Mouse (Mus musculus) E14TG2a.4 (cell line): ENCODE results near the gene Mink1.

Experiments
- H3K27me3 ChIP-seq: 2 replicates; pipeline ENCODE4 v1.6.1; 2014; ENCODE audit warnings: low read length, control low read depth; ENCODE audit not compliant: insufficient read depth
- H3K36me3 ChIP-seq: 2 replicates; pipeline ENCODE4 v1.6.1; 2014; ENCODE audit warnings: low read length, control low read depth; ENCODE audit not compliant: insufficient read depth
- H3K4me1 ChIP-seq: replicated peaks from 2 replicates; pipeline ENCODE4 v1.6.1; 2014; ENCODE audit warnings: low read depth, low read length, control low read depth
- H3K4me3 ChIP-seq: replicated peaks from 2 replicates; pipeline ENCODE4 v1.5.1; 2014; ENCODE audit warnings: mild to moderate bottlenecking, low read length
- H3K9me3 ChIP-seq: 2 replicates; pipeline ENCODE4 v1.6.1; 2014; ENCODE audit warnings: low read length, control low read depth
- CTCF ChIP-seq: conservative IDR thresholded peaks from 2 replicates; pipeline ENCODE4 v1.5.1; 2014; ENCODE audit warnings: low read length
- NANOG ChIP-seq: IDR thresholded peaks from 2 replicates; pipeline ENCODE4 v1.6.1; 2014; ENCODE audit warnings: borderline replicate concordance, low read length, mixed read lengths
- POU5F1 ChIP-seq: IDR thresholded peaks from 2 replicates; pipeline ENCODE4 v1.6.1; 2014; ENCODE audit warnings: low read length, borderline replicate concordance

Mink1 gene

GRCm38 (mm10) chr11:70653345-70654197 is 90.9 kb downstream of the Mink1 start:
- Histone ChIP-seq H3K9me3 (peaks cover 50% of the 10 kb centered on the region), H3K4me1 (peaks cover 70% of the 10 kb centered on the region), H3K4me3 (peak overlapping the region; percentile 99), H3K27me3 (peaks cover 5% of the 10 kb centered on the region; the same call in 1 of the 2 replicates), H3K36me3 (peaks cover 52% of the 10 kb centered on the region)
- TF ChIP-seq POU5F1 = no peak
- no peak for TF ChIP-seq CTCF
- TF ChIP-seq NANOG = no peak

DNA sequence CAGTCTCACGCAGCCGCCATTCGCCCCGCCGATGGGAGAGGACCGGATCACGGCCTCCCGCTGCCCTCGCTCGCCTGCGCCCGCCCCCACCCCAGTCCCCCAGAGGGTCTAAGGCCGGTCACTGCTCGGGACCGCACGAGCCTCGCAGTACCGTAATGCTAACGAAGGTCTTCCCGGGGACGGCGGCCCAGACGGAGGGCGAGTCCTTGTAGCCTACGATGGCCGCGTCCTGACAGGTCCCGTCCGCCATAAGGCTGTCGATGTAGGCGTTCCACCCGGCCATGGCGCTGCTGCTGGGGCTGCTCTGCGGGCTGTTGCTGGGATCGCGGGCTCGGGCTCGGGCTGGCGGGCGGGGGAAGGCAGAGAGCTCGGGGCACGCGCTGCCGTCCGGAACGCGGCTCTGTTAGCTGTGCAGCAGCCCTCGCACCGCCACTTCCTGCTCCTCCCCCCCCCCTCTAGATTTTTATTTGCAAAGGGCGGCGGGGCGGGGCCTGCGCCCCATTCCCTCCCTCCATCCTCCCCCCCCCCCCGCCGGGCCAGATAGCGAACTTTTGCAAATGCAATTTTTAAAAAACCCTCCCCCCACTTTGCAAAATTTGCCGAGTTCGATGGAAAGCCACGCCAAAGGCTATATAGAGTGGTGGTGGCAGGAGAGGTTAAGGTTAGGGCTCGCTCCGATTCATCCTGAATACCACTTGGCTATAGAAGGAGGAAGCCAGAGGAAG is 91.7 kb downstream of the Mink1 start, which contains the start of gene Pfn1:
Gene Pfn1 (minus strand): TSS at position 447 of the 725 bp plus-strand sequence.
- TF ChIP-seq CTCF (no peak), NANOG (no peak), POU5F1 (no peak)
- H3K9me3 ChIP-seq = peaks cover 44% of the 10 kb centered on the region
- H3K4me3 ChIP-seq = peak within 1 kb of the TSS; percentile 99
- H3K27me3 ChIP-seq = peaks cover 5% of the 10 kb centered on the region; the same call in 1 of the 2 replicates
- peaks cover 44% of the 10 kb centered on the region for H3K36me3 ChIP-seq
- H3K4me1 ChIP-seq = peaks cover 70% of the 10 kb centered on the region

GRCm38 (mm10) chr11:70654923-70655570 is 92.4 kb downstream of the Mink1 start:
- H3K9me3 ChIP-seq = peaks cover 37% of the 10 kb centered on the region
- H3K4me3 ChIP-seq = peak overlapping the region; percentile 99
- peaks cover 70% of the 10 kb centered on the region for H3K4me1 ChIP-seq
- peaks cover 5% of the 10 kb centered on the region; the same call in 1 of the 2 replicates for H3K27me3 ChIP-seq
- TF ChIP-seq NANOG = no peak
- TF ChIP-seq POU5F1 = no peak
- TF ChIP-seq CTCF = no peak
- peaks cover 37% of the 10 kb centered on the region for H3K36me3 ChIP-seq

DNA sequence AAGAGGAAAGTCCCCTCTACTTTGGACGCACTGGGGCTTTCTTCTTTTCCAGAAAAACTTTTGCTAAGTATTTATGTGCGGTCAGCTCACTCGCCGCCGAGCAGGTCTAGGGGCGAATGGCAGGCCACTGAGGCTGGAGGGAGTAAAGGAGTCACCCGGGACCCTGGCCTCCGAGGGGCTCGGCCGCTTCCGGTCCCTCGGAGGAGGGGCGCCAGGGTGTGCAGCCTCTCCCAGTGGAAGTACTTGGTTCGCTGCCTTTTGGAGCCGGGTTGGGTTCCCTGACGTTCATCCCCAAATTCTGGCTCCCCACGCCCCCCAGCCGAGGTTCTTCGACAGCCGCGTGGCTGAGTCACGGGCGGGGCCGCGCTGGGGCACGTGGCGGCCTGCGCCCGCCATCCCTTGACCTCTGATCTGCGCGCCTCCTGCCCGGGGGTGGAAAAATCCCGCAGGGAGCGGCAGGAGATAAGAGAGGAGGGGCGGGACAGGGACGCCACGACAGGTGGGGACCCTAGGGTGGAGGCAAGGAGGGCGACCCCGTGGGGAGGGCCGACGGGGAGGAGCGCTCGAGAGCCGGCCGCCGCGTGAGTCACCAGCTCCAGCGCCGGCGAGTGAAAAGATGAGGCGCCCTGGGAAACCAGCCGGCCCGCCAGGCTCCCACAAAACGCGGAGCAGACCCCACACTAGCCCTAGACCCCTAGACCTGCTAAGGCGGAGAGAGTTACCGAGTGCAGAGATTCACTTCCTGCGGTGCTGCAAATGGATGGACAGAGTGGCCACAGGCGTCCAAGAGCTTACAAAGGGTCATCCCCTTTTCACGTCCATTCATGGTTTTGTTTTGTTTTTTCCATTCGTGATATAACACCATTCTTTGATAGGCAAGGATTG is 93.1 kb downstream of the Mink1 start:
- peaks cover 70% of the 10 kb centered on the region for H3K4me1 ChIP-seq
- TF ChIP-seq CTCF (no peak), POU5F1 (no peak), NANOG (no peak)
- H3K9me3 ChIP-seq = peaks cover 30% of the 10 kb centered on the region
- peaks cover 5% of the 10 kb centered on the region; the same call in 1 of the 2 replicates for H3K27me3 ChIP-seq
- H3K36me3 ChIP-seq = peaks cover 34% of the 10 kb centered on the region
- peak overlapping the region; percentile 99 for H3K4me3 ChIP-seq

GRCm38 (mm10) chr11:70656456-70656927 is 93.8 kb downstream of the Mink1 start:
- Histone ChIP-seq H3K27me3 (peaks cover 5% of the 10 kb centered on the region; the same call in 1 of the 2 replicates), H3K4me1 (peaks cover 68% of the 10 kb centered on the region), H3K9me3 (peaks cover 23% of the 10 kb centered on the region), H3K36me3 (peaks cover 32% of the 10 kb centered on the region), H3K4me3 (peak overlapping the region; percentile 99)
- TF ChIP-seq CTCF = no peak
- TF ChIP-seq POU5F1 = no peak
- TF ChIP-seq NANOG = no peak

DNA sequence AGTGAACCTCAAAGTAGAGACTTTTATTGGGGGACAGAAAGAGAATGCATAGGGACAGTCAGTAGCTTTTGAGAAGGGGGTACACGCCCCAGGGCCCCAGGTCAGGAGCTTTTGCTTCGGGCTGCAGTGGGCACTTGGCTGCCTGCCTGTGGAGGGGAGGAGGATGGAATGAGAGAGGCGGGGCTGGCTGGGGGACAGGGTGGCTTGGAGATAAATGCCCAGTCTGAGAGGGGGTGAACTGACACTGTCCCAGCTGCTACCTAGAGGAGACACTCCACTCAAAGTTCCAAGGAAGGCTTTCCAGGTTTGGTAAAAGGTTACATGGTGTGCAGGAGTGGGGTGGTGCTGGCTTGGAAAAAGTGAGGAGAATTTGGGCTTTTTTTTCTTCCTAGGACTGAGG is 94.3 kb downstream of the Mink1 start, which contains the start of gene Eno3:
Gene Eno3 (plus strand): TSS at position 239 of the 400 bp plus-strand sequence.
- no peak for TF ChIP-seq NANOG
- no peak for TF ChIP-seq POU5F1
- TF ChIP-seq CTCF = no peak
- peak within 1 kb of the TSS; percentile 99 for H3K4me3 ChIP-seq
- peaks cover 32% of the 10 kb centered on the region for H3K36me3 ChIP-seq
- peaks cover 64% of the 10 kb centered on the region for H3K4me1 ChIP-seq
- H3K9me3 ChIP-seq = peaks cover 18% of the 10 kb centered on the region
- peaks cover 5% of the 10 kb centered on the region; the same call in 1 of the 2 replicates for H3K27me3 ChIP-seq

- no peak for TF ChIP-seq POU5F1
- TF ChIP-seq NANOG = no peak
- TF ChIP-seq CTCF = no peak
- H3K9me3 ChIP-seq = peaks cover 12% of the 10 kb centered on the region
- H3K27me3 ChIP-seq = peaks cover 5% of the 10 kb centered on the region; the same call in 1 of the 2 replicates
- H3K4me1 ChIP-seq = peaks cover 62% of the 10 kb centered on the region
- peak overlapping the region; percentile 26 for H3K4me3 ChIP-seq
- peaks cover 32% of the 10 kb centered on the region for H3K36me3 ChIP-seq
Observed at GRCm38 (mm10) chr11:70657573-70657972, 94.9 kb downstream of the Mink1 start.
